Mouse (Mus musculus): ENCODE measurements around the gene Irak4. TPM values are rescaled to one million over a fixed set of nuclear protein-coding genes. Genes with fewer than 3 reads are reported as not detected.

The Irak4 gene
- polyA plus RNA-seq, 1 experiment: 9.0 TPM

- no peak for TF ChIP-seq GATA1 (IDR thresholded peaks at IDR 0.05; ENCODE audit: low read length)
Measured at GRCm38 (mm10) chr15:94587826-94588715, 44.6 kb downstream of the Irak4 start.

GRCm38 (mm10) chr15:94589219-94590075, 46.0 kb downstream of the Irak4 start, which contains the start of gene Twf1:
TSS of gene Twf1 (minus strand) at chr15:94589889.
- TF ChIP-seq GATA1 (IDR thresholded peaks at IDR 0.05; ENCODE audit: low read length): no peak

GRCm38 (mm10) chr15:94590083-94590482, 46.6 kb downstream of the Irak4 start:
- no peak for TF ChIP-seq GATA1 (IDR thresholded peaks at IDR 0.05; ENCODE audit: low read length)

GRCm38 (mm10) chr15:94591356-94591755, 47.9 kb downstream of the Irak4 start:
- no peak for TF ChIP-seq GATA1 (IDR thresholded peaks at IDR 0.05; ENCODE audit: low read length)

GRCm38 (mm10) chr15:94593586-94593985, 50.1 kb downstream of the Irak4 start:
- TF ChIP-seq GATA1 (IDR thresholded peaks at IDR 0.05; ENCODE audit: low read length): no peak

GRCm38 (mm10) chr15:94600145-94600707, 56.8 kb downstream of the Irak4 start:
- TF ChIP-seq GATA1 (IDR thresholded peaks at IDR 0.05; ENCODE audit: low read length): no peak

GRCm38 (mm10) chr15:94601339-94601738, 57.9 kb downstream of the Irak4 start:
- TF ChIP-seq GATA1 (IDR thresholded peaks at IDR 0.05; ENCODE audit: low read length): no peak

- no peak for TF ChIP-seq GATA1 (IDR thresholded peaks at IDR 0.05; ENCODE audit: low read length)
Measured at GRCm38 (mm10) chr15:94602441-94602840, 59.0 kb downstream of the Irak4 start.

- TF ChIP-seq GATA1 (IDR thresholded peaks at IDR 0.05; ENCODE audit: low read length): no peak
Measured at GRCm38 (mm10) chr15:94607768-94608167, 64.3 kb downstream of the Irak4 start.

- no peak for TF ChIP-seq GATA1 (IDR thresholded peaks at IDR 0.05; ENCODE audit: low read length)
Measured at GRCm38 (mm10) chr15:94616036-94616435, 72.6 kb downstream of the Irak4 start.

GRCm38 (mm10) chr15:94620909-94621308, 77.5 kb downstream of the Irak4 start:
- TF ChIP-seq GATA1 (IDR thresholded peaks at IDR 0.05; ENCODE audit: low read length): no peak

GRCm38 (mm10) chr15:94628463-94628829, 85.0 kb downstream of the Irak4 start:
- no peak for TF ChIP-seq GATA1 (IDR thresholded peaks at IDR 0.05; ENCODE audit: low read length)

GRCm38 (mm10) chr15:94628830-94629601, 85.6 kb downstream of the Irak4 start, which contains the start of gene Tmem117:
TSS of gene Tmem117 (plus strand) at chr15:94629232.
- TF ChIP-seq GATA1 (IDR thresholded peaks at IDR 0.05; ENCODE audit: low read length): no peak

- no peak for TF ChIP-seq GATA1 (IDR thresholded peaks at IDR 0.05; ENCODE audit: low read length)
Measured at GRCm38 (mm10) chr15:94630553-94630952, 87.1 kb downstream of the Irak4 start.

Other genes with a start within 250 kb of the Irak4 start
- gene Adamts20, start 78.2 kb upstream of the Irak4 start, polyA plus RNA-seq (2012): not detected in 2 replicates
- 7.3 and 7.6 TPM in 2 replicates for gene Pus7l, start 96 bp upstream of the Irak4 start, polyA plus RNA-seq (2012)
- 9.1 TPM in 2 replicates for gene Twf1, start 46.2 kb downstream of the Irak4 start, polyA plus RNA-seq (2012)
- gene Tmem117, start 85.6 kb downstream of the Irak4 start, polyA plus RNA-seq (2012): not detected in 2 replicates

Measured in G1E-ER4 (cell line).